Mouse (Mus musculus): ENCODE data around the gene Pgf. TPM values are rescaled to one million over a fixed set of nuclear protein-coding genes. Genes with fewer than 3 reads are reported as not detected.
"Not testable (repeated sequence)": the region's sequence is repeated elsewhere in the genome, so short reads cannot be mapped to it uniquely, and the experiment has no call there.

Pgf gene
- polyA plus RNA-seq, 1 experiment from 2014 or later = 14.6 TPM

DNA sequence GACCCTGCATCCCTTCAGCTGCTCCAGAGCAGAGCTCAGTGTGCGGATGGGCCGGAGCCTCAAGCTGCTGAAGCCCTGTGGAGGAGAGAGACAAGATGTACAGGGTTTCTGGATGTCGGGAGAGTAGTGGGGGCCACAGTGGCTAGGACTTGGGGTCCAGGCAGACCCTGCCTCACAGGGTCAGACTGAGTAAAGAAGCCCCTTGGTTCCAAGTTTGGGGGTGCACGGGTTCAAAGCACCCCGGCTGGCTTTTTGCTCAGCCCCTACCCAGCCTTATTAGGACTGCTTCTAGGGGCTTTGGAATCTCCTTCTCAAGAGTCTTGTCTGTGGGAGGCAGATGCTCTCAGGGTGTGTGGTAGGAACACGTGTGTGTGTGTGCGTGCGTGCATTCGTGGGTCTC is 30.7 kb downstream of the Pgf start:
- Histone ChIP-seq H3K4me2 (no peak overlapping the region), H3K27me3 (ENCODE audit: insufficient read depth, low read length) (peaks cover 4% of the 10 kb centered on the region), H3K9me3 (ENCODE audit: low read depth, low read length) (no peaks in the 10 kb centered on the region), H3K9ac (no peak overlapping the region), H3K27ac (ENCODE audit: low read depth) (no peak overlapping the region), H3K4me1 (ENCODE audit: insufficient read depth) (no peaks in the 10 kb centered on the region), H3K4me3 (ENCODE audit: low read depth, low read length) (no peak overlapping the region), H3K36me3 (ENCODE audit: insufficient read depth) (no peaks in the 10 kb centered on the region)
- ATAC-seq (ENCODE audit: insufficient read depth) = no peak
- WGBS = 80% methylated on average over 9 of the region's 9 CpGs
- TF ChIP-seq CTCF (IDR thresholded peaks at IDR 0.05; ENCODE audit: low read depth) = no peak
- no peak for DNase-seq

DNA sequence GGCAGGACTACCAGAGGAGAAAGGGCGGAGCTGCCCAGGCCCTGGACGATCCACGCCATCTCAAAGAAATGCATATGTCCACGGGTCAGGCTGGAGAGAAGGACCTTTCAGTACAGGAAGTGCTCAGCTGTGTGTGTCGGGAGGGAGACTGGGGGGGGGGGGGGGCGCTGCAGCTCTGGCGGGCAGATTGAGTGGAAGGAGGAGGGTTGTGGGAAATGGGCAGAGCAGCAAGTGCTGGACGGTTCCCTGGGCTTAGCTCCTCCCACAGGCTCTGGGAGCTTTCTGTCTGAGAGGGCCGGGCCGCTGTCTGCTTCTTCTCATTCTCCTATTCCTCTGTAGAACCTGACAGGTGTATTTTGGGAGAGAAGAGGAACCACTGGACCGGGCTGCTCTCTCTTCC is 31.2 kb downstream of the Pgf start:
- Histone ChIP-seq H3K9me3 (ENCODE audit: low read depth, low read length) (no peaks in the 10 kb centered on the region), H3K4me3 (ENCODE audit: low read depth, low read length) (no peak overlapping the region), H3K4me1 (ENCODE audit: insufficient read depth) (no peaks in the 10 kb centered on the region), H3K36me3 (ENCODE audit: insufficient read depth) (no peaks in the 10 kb centered on the region), H3K27me3 (ENCODE audit: insufficient read depth, low read length) (peaks cover 4% of the 10 kb centered on the region), H3K4me2 (no peak overlapping the region), H3K9ac (no peak overlapping the region), H3K27ac (ENCODE audit: low read depth) (peak overlapping the region; percentile 69)
- TF ChIP-seq CTCF (IDR thresholded peaks at IDR 0.05; ENCODE audit: low read depth) = no peak
- ATAC-seq (ENCODE audit: insufficient read depth) = peak; percentile 19; the same call in 1 of the 2 replicates
- WGBS = 24% methylated on average over 9 of the region's 11 CpGs
- peak; percentile 62 for DNase-seq

DNA sequence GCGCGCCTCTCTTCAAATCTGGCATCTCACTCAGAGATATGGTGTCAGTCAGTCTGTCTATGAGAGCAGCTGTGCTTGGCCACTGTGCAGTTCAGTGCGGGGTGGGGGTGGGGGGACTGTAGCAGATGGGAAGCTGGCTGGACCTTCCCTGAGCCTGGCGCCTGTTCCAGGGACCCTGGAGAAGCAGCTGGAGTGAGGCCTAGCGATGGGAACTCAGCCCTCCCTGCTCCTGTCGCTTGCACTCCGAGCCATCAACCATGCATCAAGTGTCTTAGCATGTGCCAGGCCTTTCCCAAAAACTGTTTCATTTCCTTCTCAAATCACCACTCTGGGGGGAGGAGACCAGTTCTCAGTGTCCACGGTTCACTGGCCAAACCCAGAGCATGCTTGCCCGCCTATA is 32.0 kb downstream of the Pgf start:
- peak overlapping the region; percentile 69 for H3K27ac ChIP-seq (ENCODE audit: low read depth)
- no peaks in the 10 kb centered on the region for H3K9me3 ChIP-seq (ENCODE audit: low read depth, low read length)
- 0 out of 2 replicates have a peak overlapping the region, but pooled peaks have one; percentile 26 for H3K9ac ChIP-seq
- H3K27me3 ChIP-seq (ENCODE audit: insufficient read depth, low read length) = peaks cover 3% of the 10 kb centered on the region; the same call in 1 of the 2 replicates
- H3K4me3 ChIP-seq (ENCODE audit: low read depth, low read length) = no peak overlapping the region
- no peaks in the 10 kb centered on the region for H3K4me1 ChIP-seq (ENCODE audit: insufficient read depth)
- ATAC-seq (ENCODE audit: insufficient read depth) (peak; percentile 78), DNase-seq (peak; percentile 75)
- no peak overlapping the region for H3K4me2 ChIP-seq
- WGBS = 45% methylated on average over 9 of the region's 9 CpGs
- TF ChIP-seq CTCF (IDR thresholded peaks at IDR 0.05; ENCODE audit: low read depth) = no peak
- H3K36me3 ChIP-seq (ENCODE audit: insufficient read depth) = no peaks in the 10 kb centered on the region

DNA sequence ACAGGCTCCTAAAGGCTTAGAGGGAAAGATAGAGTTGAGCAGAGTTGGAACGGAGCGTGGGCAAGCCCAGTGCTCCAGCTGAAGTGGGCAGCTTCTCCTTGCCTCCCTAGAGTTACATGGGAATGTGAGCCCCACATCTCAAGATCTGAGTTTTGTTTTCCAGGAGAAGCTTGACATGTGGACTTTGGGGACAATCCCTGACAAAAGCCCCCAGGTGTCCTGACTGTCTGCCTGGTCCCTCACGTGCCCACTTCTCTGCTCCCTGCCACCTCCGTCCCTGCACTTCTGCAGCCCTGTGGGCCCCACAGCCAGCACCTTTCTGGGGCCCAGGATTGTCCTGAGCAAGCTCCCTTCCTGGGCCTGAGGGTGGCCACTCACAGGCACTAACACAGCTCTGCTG is 32.8 kb downstream of the Pgf start:
- Histone ChIP-seq H3K27me3 (ENCODE audit: insufficient read depth, low read length) (0 out of 2 replicates have a peak, but pooled peaks cover 4% of the 10 kb centered on the region), H3K9ac (no peak overlapping the region), H3K4me3 (ENCODE audit: low read depth, low read length) (no peak overlapping the region), H3K9me3 (ENCODE audit: low read depth, low read length) (no peaks in the 10 kb centered on the region), H3K27ac (ENCODE audit: low read depth) (no peak overlapping the region), H3K4me1 (ENCODE audit: insufficient read depth) (peaks cover 2% of the 10 kb centered on the region; the same call in 1 of the 2 replicates), H3K4me2 (no peak overlapping the region), H3K36me3 (ENCODE audit: insufficient read depth) (no peaks in the 10 kb centered on the region)
- DNase-seq = no peak
- WGBS = 91% methylated on average over 4 of the region's 4 CpGs
- no peak for ATAC-seq (ENCODE audit: insufficient read depth)
- no peak for TF ChIP-seq CTCF (IDR thresholded peaks at IDR 0.05; ENCODE audit: low read depth)

DNA sequence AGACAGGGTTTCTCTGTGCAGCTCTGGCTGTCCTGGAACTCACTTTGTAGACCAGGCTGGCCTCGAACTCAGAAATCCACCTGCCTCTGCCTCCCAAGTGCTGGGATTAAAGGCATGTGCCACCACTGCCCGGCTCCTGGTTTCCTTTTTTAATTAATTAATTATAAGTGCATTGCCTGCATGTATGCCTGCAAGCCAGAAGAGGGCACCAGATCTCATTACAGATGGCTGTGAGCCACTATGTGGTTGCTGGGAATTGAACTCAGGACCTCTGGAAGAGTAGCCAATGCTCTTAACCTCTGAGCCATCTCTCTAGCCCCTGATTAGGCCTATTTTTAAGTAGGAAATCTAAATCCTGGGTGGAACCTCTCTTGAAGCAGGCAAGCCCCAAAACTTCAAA is 33.3 kb downstream of the Pgf start:
- not testable (repeated sequence) for H3K4me2 ChIP-seq; H3K9ac ChIP-seq; DNase-seq; H3K36me3 ChIP-seq (ENCODE audit: insufficient read depth); ATAC-seq (ENCODE audit: insufficient read depth); H3K27ac ChIP-seq (ENCODE audit: low read depth); H3K9me3 ChIP-seq (ENCODE audit: low read depth, low read length); H3K4me1 ChIP-seq (ENCODE audit: insufficient read depth); H3K27me3 ChIP-seq (ENCODE audit: insufficient read depth, low read length); H3K4me3 ChIP-seq (ENCODE audit: low read depth, low read length)
- peak; percentile 39 for TF ChIP-seq CTCF (IDR thresholded peaks at IDR 0.05; ENCODE audit: low read depth)
- 48% methylated on average over 2 of the region's 2 CpGs for WGBS

DNA sequence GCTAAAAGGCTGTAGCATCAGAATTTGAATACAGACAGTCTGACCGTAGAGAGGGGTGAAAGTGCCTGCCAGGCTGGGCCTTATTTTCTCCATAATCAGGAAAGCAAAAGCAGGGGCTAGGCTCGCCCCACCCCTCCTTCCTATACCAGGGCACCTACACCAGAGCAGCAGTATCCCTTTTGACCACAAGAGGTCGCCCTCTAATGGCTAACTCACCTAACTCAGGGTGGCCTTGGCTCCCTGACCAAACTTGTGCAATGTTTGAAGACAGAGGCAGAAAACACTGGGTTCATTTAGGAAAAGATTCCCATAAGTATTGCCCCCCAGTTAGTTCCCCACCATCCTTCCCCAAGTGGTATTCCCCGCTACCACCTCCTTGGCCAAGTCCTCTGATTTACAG is 34.8 kb downstream of the Pgf start:
- Histone ChIP-seq H3K4me3 (ENCODE audit: low read depth, low read length) (no peak overlapping the region), H3K36me3 (ENCODE audit: insufficient read depth) (no peaks in the 10 kb centered on the region), H3K27ac (ENCODE audit: low read depth) (no peak overlapping the region), H3K4me1 (ENCODE audit: insufficient read depth) (peaks cover 2% of the 10 kb centered on the region; the same call in 1 of the 2 replicates), H3K27me3 (ENCODE audit: insufficient read depth, low read length) (0 out of 2 replicates have a peak, but pooled peaks cover 4% of the 10 kb centered on the region), H3K9me3 (ENCODE audit: low read depth, low read length) (no peaks in the 10 kb centered on the region), H3K4me2 (no peak overlapping the region), H3K9ac (no peak overlapping the region)
- WGBS = 18% methylated on average over 4 of the region's 4 CpGs
- ATAC-seq (ENCODE audit: insufficient read depth) (no peak), DNase-seq (peak; percentile 95)
- peak; percentile 97 for TF ChIP-seq CTCF (IDR thresholded peaks at IDR 0.05; ENCODE audit: low read depth)

DNA sequence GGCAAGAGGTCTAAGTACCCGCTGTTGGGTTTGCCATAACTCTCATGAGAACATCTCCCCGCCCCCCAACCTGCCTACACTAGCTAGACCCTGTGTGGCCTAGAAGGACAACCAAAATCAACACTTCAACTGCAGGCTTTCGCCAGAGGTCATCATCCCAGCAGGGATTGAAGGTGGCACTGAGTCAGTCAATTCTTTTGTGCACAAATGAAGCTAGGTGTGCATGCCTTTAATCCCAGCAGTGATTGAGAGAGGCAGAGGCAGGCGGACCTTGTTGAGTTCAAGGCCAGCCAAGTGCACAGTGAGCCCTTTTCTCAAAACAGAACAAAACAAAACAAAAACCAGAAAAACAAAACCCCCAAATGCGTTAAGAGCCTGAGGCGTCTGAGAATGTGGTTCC is 36.5 kb downstream of the Pgf start:
- Histone ChIP-seq H3K4me2 (no peak overlapping the region), H3K27ac (ENCODE audit: low read depth) (no peak overlapping the region), H3K4me1 (ENCODE audit: insufficient read depth) (peaks cover 2% of the 10 kb centered on the region; the same call in 1 of the 2 replicates), H3K36me3 (ENCODE audit: insufficient read depth) (no peaks in the 10 kb centered on the region), H3K9me3 (ENCODE audit: low read depth, low read length) (no peaks in the 10 kb centered on the region), H3K27me3 (ENCODE audit: insufficient read depth, low read length) (0 out of 2 replicates have a peak, but pooled peaks cover 4% of the 10 kb centered on the region), H3K9ac (no peak overlapping the region), H3K4me3 (ENCODE audit: low read depth, low read length) (no peak overlapping the region)
- 70% methylated on average over 6 of the region's 6 CpGs for WGBS
- ATAC-seq (ENCODE audit: insufficient read depth) = no peak
- no peak for TF ChIP-seq CTCF (IDR thresholded peaks at IDR 0.05; ENCODE audit: low read depth)
- no peak for DNase-seq

Data from lung, embryonic 14.5 days (tissue).